Mouse (Mus musculus) telencephalon, adult 2 months (tissue): ENCODE data around the gene Fkbp11.
A peak's percentile ranks its signal among the peaks of the same experiment; 100 is the strongest.
"Not testable (repeated sequence)": the region's sequence is repeated elsewhere in the genome, so short reads cannot be mapped to it uniquely, and the experiment has no call there.

Experiments used
- DNase-seq: peaks from one replicate; pipeline ENCODE4 v3.0.0-alpha.2; 2011; ENCODE audit warnings: low read depth, low spot score

The Fkbp11 gene

DNA sequence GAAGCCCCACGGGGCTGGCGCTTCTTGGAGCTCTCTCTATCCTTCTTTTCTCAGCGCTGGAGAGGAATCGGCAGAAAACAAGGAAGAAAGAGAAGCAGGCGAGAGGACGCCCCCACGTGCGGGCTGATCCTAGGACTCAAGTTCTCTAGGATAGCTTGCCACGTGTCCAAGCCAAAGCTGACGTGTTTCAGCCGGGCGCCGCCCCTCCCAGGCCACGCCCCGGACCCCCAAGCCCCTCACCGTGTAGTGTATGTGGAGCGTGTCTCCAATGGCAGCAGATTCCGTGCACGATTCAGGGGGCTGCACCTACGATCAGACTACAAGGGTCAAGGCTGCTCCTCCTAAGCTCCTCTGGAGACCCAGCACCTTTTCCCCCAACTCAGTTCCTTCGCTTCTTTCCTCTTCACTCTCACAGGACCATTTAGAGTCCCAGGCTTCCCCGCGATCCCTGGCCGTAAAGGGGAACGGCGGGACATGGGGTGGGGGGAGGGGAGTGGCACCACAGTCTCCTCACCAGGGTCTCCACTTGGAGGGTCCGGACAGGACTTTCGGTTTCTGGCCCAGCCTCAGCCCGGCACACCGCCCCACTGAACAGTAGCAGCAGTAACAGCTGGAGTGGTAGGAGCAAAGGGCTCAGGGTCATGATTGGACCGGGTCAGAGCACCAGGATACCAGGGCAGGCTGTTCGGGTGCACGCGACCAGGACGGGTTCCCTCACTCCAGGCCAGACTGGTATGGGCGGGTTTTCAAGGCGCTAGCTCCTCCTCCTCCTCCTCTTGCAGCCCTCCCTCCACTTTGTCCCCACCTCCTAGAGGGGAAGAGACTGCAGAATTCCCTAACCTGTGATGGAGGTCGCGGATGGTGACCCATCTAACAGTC lies at the start of gene Fkbp11:
Gene Fkbp11, minus strand, starts transcription at position 756 of the 879 bp plus-strand sequence.
- no peak for DNase-seq

DNA sequence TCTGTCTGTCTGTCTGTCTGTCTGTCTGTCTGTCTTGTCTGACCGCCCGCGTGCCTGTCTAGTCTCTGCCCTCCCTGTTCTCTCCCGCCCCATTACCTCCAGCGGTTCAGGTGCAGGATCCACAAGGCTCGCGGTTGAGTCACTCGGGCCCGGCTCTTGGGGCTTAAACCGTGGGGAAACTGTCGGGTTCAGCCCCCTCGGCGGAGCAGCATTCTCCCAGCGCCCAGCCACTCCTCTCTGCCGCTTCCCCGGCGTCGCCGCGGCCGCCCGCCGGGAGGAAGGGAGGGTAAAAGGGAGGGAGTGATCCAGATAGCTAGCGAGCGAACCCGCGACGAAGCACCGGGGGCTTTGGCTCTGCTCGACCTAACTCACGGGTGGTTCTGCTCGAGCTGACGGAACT lies 49.8 kb upstream of the Fkbp11 start, which contains the start of gene Wnt10b:
Gene Wnt10b, minus strand, starts transcription at position 389 of the 400 bp plus-strand sequence.
- no peak for DNase-seq

DNA sequence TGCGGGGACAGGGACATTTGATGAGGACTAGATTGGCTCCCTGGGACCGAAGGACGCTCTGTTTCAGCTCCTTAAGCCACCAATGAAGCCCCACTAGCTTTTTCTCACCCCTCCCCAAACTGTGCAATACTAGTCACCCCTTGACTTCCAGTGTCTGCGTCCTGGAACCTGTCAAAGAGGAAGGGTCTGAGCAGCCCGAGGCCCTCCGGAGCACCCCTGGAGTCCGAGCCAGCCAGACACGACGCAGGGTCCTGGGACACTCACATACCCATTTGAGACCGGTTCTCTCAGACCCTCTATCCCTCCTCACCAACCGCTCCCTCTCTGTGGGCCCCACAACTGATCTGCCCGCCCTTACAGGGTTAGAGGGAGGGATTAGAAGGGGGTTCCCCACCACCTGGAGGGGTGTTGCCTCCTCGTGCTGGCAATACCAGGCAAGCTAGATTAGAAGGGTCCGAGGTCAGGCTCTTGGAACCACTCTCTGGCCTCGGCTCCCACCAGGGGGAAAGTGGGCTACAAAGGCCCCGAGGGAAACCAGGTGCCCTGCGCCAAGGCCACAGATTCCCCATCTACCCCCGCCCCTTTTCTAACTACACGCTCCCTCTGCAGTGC lies 49.1 kb upstream of the Fkbp11 start:
- no peak for DNase-seq

DNA sequence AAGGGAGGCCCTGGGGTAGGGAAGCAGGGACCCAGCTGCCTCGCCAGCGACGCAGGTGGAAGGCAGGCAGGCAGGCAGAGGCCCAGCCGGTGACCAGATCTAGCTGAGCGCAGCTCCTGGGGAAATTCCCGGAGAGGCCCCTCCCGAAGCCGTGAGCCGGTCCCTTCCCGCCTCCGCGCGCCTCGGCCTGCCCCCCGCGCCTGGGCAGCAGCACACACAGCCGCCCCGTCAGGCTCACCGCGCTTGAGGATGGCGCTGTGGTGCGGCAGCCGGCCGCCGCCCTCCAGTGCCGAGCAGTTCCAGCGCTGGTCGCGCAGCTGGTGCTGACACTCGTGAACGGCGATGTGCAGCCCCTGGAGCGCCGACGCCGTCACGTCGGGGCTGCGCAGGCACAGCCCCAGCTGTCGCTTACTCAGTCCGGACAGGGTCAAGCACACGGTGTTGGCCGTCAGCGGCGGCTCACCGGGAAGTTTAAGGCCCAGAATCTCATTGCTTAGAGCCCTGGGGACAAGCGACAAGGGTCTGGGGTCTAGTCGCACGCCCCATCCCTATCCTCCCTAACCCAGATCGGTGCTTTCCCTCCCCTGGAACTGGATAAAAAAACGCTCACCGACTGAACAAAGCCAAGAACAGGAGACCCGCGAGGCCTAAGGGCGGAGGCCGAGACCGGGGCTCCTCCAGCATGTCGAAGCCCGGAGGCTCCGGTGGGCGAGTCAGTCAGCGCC lies 48.4 kb upstream of the Fkbp11 start:
- DNase-seq = no peak

DNA sequence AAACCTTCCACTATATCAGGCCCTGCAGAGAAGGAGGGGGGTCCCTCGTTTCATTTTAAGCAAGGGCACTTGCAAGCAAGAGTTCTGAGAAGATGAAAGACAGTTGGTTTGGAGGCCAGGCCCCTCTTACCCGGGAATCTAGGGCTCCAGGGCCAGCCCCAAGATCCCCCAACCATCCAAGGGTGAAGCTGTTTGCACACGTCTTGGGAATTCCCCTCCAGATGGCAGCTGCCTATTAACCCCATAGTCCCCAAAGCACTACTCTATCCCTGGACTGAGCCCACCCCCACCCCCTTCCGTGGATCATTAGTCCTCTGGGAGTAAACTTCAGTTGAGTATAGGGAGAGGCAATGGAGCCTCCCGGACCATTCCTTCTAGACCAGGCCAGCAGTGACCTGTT lies 47.5 kb upstream of the Fkbp11 start:
- no peak for DNase-seq

DNA sequence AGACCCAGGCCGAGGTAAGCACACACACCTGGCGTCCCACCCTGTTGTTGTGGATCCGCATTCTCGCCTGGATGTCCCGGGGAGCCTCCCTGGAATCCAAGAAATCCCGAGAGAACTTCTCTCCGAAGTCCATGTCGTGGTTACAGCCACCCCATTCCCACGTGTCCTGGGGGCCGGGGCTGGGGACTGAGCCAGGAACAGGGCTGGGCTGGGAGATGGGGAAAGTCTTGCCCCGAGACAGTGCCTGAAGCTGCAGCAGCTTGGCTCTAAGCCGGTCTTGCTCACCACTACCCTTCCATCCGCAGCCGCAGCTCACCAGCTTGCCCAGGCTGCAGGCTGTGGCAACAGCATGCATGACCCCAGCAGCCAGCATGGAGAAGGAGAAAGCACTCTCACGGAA lies 46.1 kb upstream of the Fkbp11 start:
- DNase-seq = no peak

DNA sequence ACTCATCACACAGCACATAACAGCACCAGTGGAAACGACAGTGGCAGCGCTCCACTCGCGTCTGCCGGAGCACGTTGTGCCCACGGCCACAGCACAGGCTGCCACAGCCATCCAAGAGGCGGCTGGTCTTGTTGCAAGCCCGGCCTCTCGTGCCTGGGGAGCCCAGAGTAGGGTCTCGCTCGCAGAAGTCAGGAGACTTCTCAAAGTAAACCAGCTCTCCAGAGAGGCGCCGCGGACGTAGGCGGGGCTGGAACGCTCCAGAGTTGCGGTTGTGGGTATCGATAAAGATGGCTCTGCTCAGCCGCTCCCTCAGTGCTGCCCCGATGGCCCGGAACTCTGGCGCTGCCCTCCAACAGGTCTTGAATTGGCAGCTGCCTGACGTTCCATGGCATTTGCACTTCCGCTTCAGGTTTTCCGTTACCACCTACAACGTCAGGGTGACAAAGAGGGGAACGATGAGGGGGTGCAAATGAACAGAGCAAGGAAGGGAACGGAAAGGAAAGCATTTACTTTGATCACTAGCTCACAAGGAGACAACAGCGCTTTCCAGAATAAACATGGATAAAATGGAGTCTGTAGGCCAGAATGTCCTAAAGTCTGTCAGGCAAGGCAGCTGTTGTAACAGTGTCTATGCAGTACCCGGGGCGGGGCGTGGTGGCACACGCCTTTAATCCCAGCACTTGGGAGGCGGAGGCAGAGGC lies 44.7 kb upstream of the Fkbp11 start:
- no peak for DNase-seq

DNA sequence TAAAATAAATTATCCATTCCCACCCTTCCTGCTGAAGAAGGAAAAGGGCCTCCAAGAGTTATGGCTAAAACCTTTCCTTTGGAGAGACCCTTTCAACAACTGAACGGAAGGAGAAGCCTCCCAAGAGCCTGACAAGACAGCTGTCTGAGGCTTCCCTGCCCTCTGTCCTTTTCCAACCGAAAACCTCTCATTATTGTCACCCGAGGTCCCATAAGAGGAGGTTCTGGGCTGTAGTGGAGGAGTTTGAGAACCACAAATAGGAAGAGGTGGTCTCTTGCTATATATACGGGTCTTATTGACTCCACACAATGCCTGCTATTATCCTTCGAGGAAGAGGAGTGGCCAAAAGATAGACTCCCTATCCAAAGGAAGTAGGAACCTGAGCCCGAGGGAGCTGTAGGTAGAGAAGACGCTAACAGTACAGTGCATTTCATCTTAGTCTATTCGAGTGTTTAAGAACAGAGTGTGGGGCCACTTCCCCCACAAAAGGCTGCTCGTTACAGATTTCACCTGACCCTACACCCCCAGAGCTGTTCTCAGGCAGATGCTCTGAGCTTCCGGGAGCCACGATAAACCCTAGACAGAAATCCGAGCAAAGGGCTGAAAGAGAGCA lies 43.9 kb upstream of the Fkbp11 start:
- DNase-seq = no peak

DNA sequence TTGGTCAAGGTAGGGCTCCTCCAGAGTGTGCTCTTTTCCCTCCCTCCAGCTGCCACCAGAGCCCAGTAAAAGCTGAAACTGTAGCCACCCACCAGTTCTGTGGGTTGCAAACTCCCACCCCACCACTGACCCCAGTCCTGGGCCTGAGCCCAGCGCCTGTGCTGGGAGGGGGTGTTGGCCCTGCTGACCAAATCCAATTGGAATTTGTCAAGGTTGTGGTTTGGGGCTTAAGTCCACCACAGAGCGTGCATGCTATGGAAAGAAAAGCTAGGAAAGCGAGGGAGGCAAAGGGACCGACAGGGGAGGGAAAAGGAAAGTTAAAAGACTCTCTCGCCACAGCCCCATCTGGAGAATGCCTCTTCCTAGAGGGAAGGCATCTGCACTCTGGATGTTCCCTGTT lies 40.3 kb upstream of the Fkbp11 start:
- DNase-seq = no peak

DNA sequence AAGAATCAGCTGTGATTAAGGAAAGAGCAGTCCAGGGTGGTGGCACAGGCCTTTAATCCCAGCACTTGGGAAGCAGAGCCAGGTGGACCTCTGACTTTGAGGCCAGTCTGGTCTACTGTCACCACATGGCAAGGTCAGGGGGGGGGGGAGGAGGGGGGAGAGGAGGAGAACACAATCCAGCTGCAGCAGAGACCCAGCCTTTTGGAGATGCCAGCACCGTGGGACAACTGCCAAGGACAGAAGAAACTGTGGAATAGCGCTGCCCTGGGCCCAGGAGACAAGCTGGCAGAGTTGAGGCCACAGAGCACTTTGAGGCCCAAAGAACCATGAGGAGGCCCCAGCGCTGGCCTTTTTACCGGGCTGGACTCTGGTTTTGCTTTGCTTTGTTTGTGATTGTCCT lies 37.9 kb upstream of the Fkbp11 start:
- no peak for DNase-seq

DNA sequence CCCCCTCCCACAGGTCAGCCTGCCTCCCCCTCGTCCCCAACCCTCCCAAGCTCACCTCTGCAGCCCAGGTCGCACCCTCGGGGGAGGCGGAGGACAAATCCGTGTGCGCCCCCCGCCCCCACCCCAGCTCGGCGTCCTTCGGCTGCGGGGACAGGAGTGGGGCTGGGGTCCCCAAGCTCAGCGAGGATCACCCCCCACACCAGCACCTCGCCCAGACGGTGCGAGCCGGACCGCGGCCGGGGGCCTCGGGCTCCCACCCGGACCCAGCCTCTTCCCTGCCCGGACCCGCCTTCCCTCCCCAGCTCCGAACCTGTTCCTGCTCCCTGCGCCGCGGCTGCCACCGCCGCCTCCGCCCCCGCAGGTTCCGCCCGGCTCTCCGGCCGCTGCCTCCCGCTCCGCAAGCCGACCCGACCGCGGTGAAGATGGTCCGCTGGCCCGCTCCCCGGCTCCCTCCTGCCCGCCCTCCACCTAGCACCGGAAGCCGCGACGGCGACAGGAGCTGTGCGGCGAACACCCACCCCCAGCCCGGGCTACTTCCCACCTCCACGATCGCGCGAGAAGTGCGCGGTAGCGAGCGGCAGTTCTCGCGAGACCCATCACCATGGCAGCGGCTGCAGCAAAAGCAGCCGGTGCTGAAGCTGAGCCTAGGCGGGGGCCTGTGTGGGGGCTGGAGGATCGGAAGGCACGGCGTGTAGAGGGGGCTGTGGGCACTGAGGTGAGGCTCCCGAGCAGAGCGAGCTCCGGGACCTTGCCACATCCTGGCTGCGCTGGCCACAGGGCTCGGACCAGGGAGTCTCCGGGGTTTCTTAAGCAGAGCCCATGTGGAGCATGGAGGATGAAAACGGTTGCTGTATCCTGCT lies 34.9 kb upstream of the Fkbp11 start, which contains the start of gene Arf3:
Gene Arf3, minus strand, starts transcription at position 545 of the 860 bp plus-strand sequence.
- peak; percentile 91 for DNase-seq

DNA sequence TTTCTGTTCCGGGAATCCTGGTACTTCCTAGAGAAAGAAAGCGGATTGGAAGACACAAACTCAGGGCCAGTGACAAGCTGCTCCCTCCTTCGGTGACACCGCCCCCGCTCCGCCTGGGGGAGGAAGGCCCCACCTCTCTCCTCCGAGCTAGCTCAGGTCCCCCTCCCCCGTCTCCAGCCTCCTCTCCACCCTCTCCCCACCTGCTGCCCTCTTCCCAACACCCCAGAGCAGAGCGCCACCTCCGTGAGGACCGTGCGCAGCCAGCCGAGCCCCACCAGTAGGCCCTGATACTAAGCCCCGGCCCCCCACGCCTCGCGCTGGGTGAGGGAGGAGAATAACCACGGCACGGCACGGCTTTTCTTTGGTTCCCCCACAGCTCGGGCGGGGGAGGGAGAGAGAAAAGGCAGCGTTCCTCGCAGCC lies 34.2 kb upstream of the Fkbp11 start:
- peak; percentile 73 for DNase-seq

DNA sequence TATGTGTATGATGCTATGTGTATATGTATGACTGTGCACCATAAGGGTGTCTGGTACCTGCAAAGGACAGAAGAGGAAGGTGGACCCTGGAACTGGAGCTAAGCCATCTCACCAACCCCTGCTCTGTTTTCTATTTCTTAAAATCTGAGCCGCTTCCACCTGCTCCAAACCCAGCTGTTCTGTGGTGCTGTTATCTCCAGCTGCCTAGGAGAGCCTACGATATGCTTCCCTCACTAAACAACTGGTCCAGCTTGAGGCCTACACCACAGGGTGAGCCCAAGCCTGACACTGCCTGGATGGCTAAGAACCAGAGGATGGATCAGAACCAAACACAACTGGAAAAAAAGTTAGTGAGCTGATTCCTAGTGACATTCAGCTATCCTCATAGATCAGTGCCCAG lies 26.1 kb upstream of the Fkbp11 start:
- no peak for DNase-seq

DNA sequence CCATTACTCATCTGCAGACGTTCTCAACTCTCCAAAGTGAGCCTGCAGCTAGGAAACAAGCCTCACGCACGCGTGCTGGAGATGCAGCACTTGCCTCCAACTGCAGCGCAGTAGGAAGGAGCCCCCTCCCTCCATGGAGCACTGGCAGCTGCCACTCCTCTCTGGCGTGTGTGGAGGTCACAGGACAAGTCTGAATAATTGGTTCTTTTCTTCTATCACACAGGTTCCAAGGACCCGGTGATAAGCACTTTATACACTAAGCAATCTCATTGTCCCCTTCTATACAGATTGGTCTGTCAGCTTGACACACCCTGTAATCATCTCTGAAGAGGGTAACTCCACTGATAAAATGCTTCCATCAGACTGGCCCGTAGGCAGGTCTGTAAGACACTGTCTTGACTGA lies 25.0 kb upstream of the Fkbp11 start:
- DNase-seq = no peak

DNA sequence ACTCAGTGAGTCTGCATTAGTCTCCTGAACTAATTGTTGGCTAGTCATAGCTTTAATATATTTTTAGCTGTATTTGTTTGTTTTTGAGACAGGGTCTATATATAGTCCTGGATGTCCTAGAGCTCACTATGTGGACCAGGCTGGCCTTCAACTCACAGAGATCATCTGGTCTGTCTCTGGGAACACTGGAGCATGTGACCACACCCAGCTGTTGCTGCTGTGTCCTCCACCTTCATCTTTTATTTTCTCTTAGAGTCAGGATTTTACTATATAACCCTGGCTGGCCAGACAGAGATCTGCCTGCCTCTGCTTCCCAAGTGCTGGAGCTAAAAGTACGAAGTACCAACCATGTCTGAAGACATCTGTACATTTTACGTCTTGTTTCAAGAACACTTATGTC lies 21.1 kb upstream of the Fkbp11 start:
- no peak for DNase-seq

DNA sequence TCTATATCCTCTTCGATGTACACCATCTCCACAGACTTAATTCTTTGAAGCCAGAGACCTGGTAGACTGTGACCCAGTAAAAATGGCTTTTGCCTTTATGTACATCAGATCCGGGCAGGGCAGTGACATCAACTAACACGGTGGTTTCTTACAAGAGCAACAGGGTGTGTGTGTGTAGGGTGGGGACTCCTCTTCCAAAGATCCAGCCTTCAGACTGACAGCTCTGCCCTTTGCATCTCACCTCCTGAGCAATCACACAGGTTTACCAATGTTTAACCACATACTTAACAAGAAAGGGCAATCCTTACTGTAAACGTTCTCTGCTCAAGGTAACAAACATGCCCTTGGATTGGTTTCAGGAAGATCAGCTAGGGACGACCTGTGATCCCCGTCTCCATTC lies 19.3 kb upstream of the Fkbp11 start:
- no peak for DNase-seq

DNA sequence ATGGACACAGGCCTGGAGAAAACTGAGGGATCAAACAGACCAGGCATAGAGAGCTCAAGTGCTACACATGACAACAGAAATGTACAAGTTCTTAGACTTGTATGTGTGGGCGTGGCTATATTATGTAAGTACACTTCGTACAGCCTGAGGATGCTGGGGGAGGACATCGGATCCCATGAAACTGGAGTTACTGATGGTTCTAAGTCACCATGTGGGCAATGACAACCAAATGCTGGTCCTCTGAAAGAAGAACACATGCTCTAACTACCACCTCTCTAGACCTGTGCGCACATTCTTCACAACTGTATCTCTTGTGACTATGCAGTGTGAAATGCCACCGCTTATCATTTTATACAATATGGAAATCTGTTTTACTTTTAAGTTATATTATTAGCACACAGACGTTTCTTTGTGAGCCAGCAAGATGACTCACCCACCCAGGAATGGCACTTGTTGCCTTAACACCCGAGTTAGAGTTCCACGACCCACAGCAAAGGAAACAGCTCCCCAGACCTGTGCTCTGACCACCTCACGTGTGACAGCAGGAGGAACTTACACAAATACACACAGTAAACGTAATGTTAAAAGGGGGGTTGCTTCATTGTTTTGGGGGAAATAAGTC lies 18.5 kb upstream of the Fkbp11 start:
- peak; percentile 44 for DNase-seq

DNA sequence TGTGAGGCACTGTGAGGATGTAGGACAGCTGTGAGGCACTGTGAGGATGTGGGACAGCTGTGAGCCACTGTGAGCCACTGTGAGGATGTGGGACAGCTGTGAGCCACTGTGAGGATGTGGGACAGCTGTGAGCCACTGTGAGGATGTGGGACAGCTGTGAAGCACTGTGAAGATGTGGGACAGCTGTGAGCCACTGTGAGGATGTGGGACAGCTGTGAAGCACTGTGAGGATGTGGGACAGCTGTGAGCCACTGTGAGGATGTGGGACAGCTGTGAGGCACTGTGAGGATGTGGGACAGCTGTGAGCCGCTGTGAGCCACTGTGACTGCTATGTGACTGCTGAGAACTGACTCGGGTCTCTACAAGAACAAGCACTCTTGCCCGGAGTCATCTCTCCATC lies 15.9 kb upstream of the Fkbp11 start:
- not testable (repeated sequence) for DNase-seq

DNA sequence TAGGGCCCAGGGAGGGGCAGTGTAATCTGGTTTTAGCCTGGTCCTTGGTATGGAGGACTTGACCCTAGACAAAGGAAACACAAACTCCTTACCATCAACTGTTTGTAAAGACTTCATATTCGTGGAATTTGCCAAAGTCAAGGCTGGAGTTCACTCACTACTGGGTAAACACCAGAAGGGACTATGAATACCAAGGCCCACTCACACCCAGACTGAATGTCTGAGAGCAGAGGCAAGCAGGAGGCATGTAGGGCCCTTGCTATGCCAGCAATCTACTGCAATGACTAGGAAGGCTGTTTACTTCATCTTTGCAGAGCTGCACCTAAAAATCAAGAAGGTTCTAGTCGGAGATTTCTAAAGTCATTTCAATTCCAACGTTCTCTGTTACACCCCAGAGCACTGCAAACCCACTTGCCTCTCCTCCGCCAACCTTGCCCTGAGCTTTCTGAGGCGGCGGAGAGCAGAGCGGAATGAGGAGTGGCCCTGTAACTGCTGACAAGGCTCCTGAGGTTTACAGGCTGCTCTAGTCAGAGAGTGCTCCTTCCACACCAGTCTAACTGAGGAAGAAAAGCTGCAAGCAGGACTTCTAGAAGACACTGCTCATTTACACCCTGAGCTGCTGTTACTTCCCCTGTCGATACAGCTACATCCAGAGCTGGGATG lies 14.9 kb upstream of the Fkbp11 start:
- DNase-seq = no peak
